Comparison of ENCODE assay signal across 26 mouse cellular contexts in the genomic region with DNA sequence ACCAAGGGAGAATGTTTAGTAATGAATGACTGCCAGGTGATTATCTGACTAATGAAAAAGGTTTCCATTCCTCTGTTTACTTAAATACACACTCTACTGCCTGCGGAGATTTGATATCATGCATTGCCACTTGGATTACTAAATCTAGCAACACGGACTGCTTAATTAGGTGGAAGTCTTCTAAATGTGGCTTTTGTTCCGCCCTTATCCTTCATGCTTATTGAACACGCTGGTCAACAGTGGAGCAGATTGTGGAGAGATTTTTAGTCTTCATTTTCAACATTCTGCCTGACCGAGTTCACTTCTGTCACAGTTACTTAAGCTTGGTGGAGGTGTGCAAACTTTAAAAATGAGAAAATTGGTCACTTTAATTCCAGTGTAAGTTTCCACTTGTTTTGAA. TPM values are rescaled to one million over a fixed set of nuclear protein-coding genes. Genes with fewer than 3 reads are reported as not detected.
DNase-seq lines count a peak whose midpoint lies in the region; ATAC-seq and TF ChIP-seq lines count a peak whose summit lies in the region.
"Had no signal": no experiment of that assay in that cellular context is flagged by ENCODE, and none has a peak within 500 bp of the region (broad histone marks: within the 10 kb centered on the region; RNA-seq: fewer than 3 reads in every experiment).

No protein-coding gene starts in this region.

- H3K9ac ChIP-seq in embryonic facial prominence, embryonic 14.5 days (ENCODE audit: low read depth, low read length), result no peak overlapping the region
- H3K9ac ChIP-seq in kidney, postnatal 0 days (ENCODE audit: low read depth, low read length), result no peak overlapping the region
- H3K9ac ChIP-seq in embryonic facial prominence, embryonic 15.5 days, result no peak overlapping the region
- H3K9ac ChIP-seq in heart, embryonic 12.5 days, result no peak overlapping the region
- H3K9ac ChIP-seq: embryonic facial prominence, embryonic 12.5 days; forebrain, embryonic 13.5 days; forebrain, embryonic 15.5 days; forebrain, postnatal 0 days had no signal

- CTCF ChIA-PET in Patski (lab: Charles Lee), result interaction anchor here (1.6 kb wide), 1 partner anchor 18 kb away, joined by 4 read pairs; no protein-coding TSS in a partner anchor

- ATAC-seq in embryonic facial prominence, embryonic 14.5 days (ENCODE audit: low read depth), result no peak
- no peak for ATAC-seq in kidney, postnatal 0 days (replicated peaks; ENCODE audit: low FRiP score, low read depth)
- peak; percentile 63 for ATAC-seq in Patski
- no peak for ATAC-seq in embryonic facial prominence, embryonic 15.5 days (ENCODE audit: insufficient number of reproducible peaks, low FRiP score, low TSS enrichment, low read depth)
- ATAC-seq in heart, embryonic 12.5 days (ENCODE audit: insufficient number of reproducible peaks, low FRiP score), result no peak
- ATAC-seq: CD4-positive, CD25-positive, alpha-beta regulatory T cell, adult 4 months; forebrain, embryonic 13.5 days; forebrain, embryonic 15.5 days; forebrain, postnatal 0 days had no signal

- intact Hi-C loops in left cerebral cortex, postnatal 4 days (cut with DNase I), result loop anchor here (5.0 kb wide), 2 partner anchors 53 to 348 kb away; no protein-coding TSS in a partner anchor

- no peak for DNase-seq in embryonic facial prominence, embryonic 14.5 days (ENCODE audit: low spot score)
- DNase-seq in embryonic facial prominence, embryonic 10.5 days (ENCODE audit: low spot score), result no peak
- DNase-seq in kidney, postnatal 0 days (ENCODE audit: low spot score), result peak; percentile 49
- DNase-seq in kidney, postnatal 25 days, result no peak
- peak; percentile 71 for DNase-seq in Patski (ENCODE audit: low read depth, low spot score)
- no peak for DNase-seq in left cerebral cortex, postnatal 4 days
- DNase-seq: adrenal gland, adult 2 months; adrenal gland, postnatal 10 days; adrenal gland, postnatal 25 days; B cell, adult 2 months; cerebellum, adult 11-12 months; cerebellum, adult 2 months; cerebellum, adult 9-10 months; cerebellum, postnatal 10 days; cerebellum, postnatal 25 days; embryo, embryonic 11 days; forebrain, postnatal 0 days had no signal

- no peak overlapping the region for H3K4me3 ChIP-seq in embryonic facial prominence, embryonic 14.5 days (ENCODE audit: low read depth, low read length)
- H3K4me3 ChIP-seq in embryonic facial prominence, embryonic 10.5 days, result no peak overlapping the region
- H3K4me3 ChIP-seq in kidney, postnatal 0 days (replicated peaks; ENCODE audit: low read depth, low read length), result no peak overlapping the region
- H3K4me3 ChIP-seq in embryonic facial prominence, embryonic 15.5 days (replicated peaks), result peak overlapping the region; percentile 56; the same call in 1 of the 2 replicates
- H3K4me3 ChIP-seq in heart, embryonic 12.5 days, result no peak overlapping the region
- H3K4me3 ChIP-seq: embryonic facial prominence, embryonic 12.5 days; forebrain, embryonic 13.5 days; forebrain, embryonic 15.5 days had no signal

- peak overlapping the region; percentile 9; the same call in 1 of the 2 replicates for H3K4me2 ChIP-seq in embryonic facial prominence, embryonic 14.5 days (ENCODE audit: low read depth, low read length)
- H3K4me2 ChIP-seq in kidney, postnatal 0 days (ENCODE audit: low read length), result no peak overlapping the region
- H3K4me2 ChIP-seq in embryonic facial prominence, embryonic 15.5 days (replicated peaks), result no peak overlapping the region
- no peak overlapping the region for H3K4me2 ChIP-seq in heart, embryonic 12.5 days
- H3K4me2 ChIP-seq: embryonic facial prominence, embryonic 12.5 days; forebrain, embryonic 13.5 days; forebrain, embryonic 15.5 days had no signal

- H3K36me3 ChIP-seq in embryonic facial prominence, embryonic 14.5 days (ENCODE audit: control insufficient read depth, insufficient read depth, low read length), result no peaks in the 10 kb centered on the region
- no peaks in the 10 kb centered on the region for H3K36me3 ChIP-seq in embryonic facial prominence, embryonic 10.5 days (replicated peaks)
- H3K36me3 ChIP-seq in kidney, postnatal 0 days (ENCODE audit: insufficient read depth, low read length), result no peaks in the 10 kb centered on the region
- H3K36me3 ChIP-seq in embryonic facial prominence, embryonic 15.5 days, result no peaks in the 10 kb centered on the region
- no peaks in the 10 kb centered on the region for H3K36me3 ChIP-seq in heart, embryonic 12.5 days
- H3K36me3 ChIP-seq: embryonic facial prominence, embryonic 12.5 days; forebrain, embryonic 15.5 days; G1E had no signal

- H3K4me1 ChIP-seq in embryonic facial prominence, embryonic 14.5 days (ENCODE audit: control insufficient read depth, insufficient read depth, low read length), result 0 out of 2 replicates have a peak, but pooled peaks cover 8% of the 10 kb centered on the region
- peaks cover 29% of the 10 kb centered on the region for H3K4me1 ChIP-seq in embryonic facial prominence, embryonic 10.5 days
- H3K4me1 ChIP-seq in kidney, postnatal 0 days (replicated peaks; ENCODE audit: insufficient read depth, low read length), result peaks cover 12% of the 10 kb centered on the region
- peaks cover 28% of the 10 kb centered on the region for H3K4me1 ChIP-seq in embryonic facial prominence, embryonic 15.5 days
- peaks cover 20% of the 10 kb centered on the region for H3K4me1 ChIP-seq in heart, embryonic 12.5 days (replicated peaks)

- peaks cover 65% of the 10 kb centered on the region for H3K27me3 ChIP-seq in embryonic facial prominence, embryonic 14.5 days (replicated peaks; ENCODE audit: control insufficient read depth, insufficient read depth, low read length)
- H3K27me3 ChIP-seq in embryonic facial prominence, embryonic 10.5 days (replicated peaks; ENCODE audit: low read depth, poor library complexity, severe bottlenecking), result peaks cover 92% of the 10 kb centered on the region
- peaks cover 46% of the 10 kb centered on the region for H3K27me3 ChIP-seq in kidney, postnatal 0 days (ENCODE audit: insufficient read depth, low read length)
- H3K27me3 ChIP-seq in Patski, result peaks cover 9% of the 10 kb centered on the region
- peaks cover 65% of the 10 kb centered on the region for H3K27me3 ChIP-seq in embryonic facial prominence, embryonic 15.5 days
- H3K27me3 ChIP-seq in heart, embryonic 12.5 days (replicated peaks), result peaks cover 69% of the 10 kb centered on the region
- H3K27me3 ChIP-seq: CH12.LX had no signal

- in situ Hi-C loops in Patski (cut with MboI; ENCODE audit: low pct_unique_long_range_greater_than_20kb), result loop anchor here (5.0 kb wide), 1 partner anchor 218 kb away; no protein-coding TSS in a partner anchor

- no peak for TF ChIP-seq CTCF in kidney, postnatal 0 days (IDR thresholded peaks at IDR 0.05; ENCODE audit: low read depth)
- TF ChIP-seq CTCF in Patski (IDR thresholded peaks at IDR 0.05), result no peak

- no peaks in the 10 kb centered on the region for H3K9me3 ChIP-seq in embryonic facial prominence, embryonic 14.5 days (ENCODE audit: control insufficient read depth, low read length)
- no peaks in the 10 kb centered on the region for H3K9me3 ChIP-seq in embryonic facial prominence, embryonic 10.5 days
- H3K9me3 ChIP-seq in kidney, postnatal 0 days (replicated peaks; ENCODE audit: low read length), result no peaks in the 10 kb centered on the region
- H3K9me3 ChIP-seq in embryonic facial prominence, embryonic 15.5 days (replicated peaks), result no peaks in the 10 kb centered on the region
- no peaks in the 10 kb centered on the region for H3K9me3 ChIP-seq in heart, embryonic 12.5 days (replicated peaks)
- H3K9me3 ChIP-seq: embryonic facial prominence, embryonic 12.5 days; forebrain, embryonic 13.5 days; forebrain, embryonic 15.5 days had no signal

- 49% methylated on average over 5 of the region's 5 CpGs for WGBS in embryonic facial prominence, embryonic 14.5 days
- 53% methylated on average over 5 of the region's 5 CpGs for WGBS in embryonic facial prominence, embryonic 10.5 days
- WGBS in kidney, postnatal 0 days, result 37% methylated on average over 5 of the region's 5 CpGs
- WGBS in embryonic facial prominence, embryonic 15.5 days, result 38% methylated on average over 5 of the region's 5 CpGs
- 58% methylated on average over 5 of the region's 5 CpGs for WGBS in heart, embryonic 12.5 days

- H3K27ac ChIP-seq in embryonic facial prominence, embryonic 14.5 days (replicated peaks; ENCODE audit: low read depth, low read length), result no peak overlapping the region
- H3K27ac ChIP-seq in embryonic facial prominence, embryonic 10.5 days (replicated peaks), result no peak overlapping the region
- H3K27ac ChIP-seq in kidney, postnatal 0 days, result no peak overlapping the region
- no peak overlapping the region for H3K27ac ChIP-seq in embryonic facial prominence, embryonic 15.5 days (replicated peaks)
- H3K27ac ChIP-seq in heart, embryonic 12.5 days (ENCODE audit: poor library complexity, severe bottlenecking), result no peak overlapping the region
- H3K27ac ChIP-seq: embryonic facial prominence, embryonic 12.5 days; forebrain, embryonic 13.5 days; forebrain, embryonic 15.5 days had no signal

- POLR2A ChIA-PET in Patski (lab: Charles Lee), result interaction anchor here (1.3 kb wide), 1 partner anchor 51 kb away, joined by 4 read pairs; no protein-coding TSS in a partner anchor

RNA-seq across cellular contexts. Expression of a gene that starts 3.0 kb away (rescaled TPM):
- polyA plus RNA-seq in embryonic facial prominence, embryonic 14.5 days (2014; fragmentation: Nextera tagmentation; extraction: Ambion mirVana), result 4.3 and 5.5 TPM in 2 replicates
- polyA plus RNA-seq in embryonic facial prominence, embryonic 10.5 days (2016; fragmentation: Nextera tagmentation; extraction: Ambion mirVana), result 0.60 and 0.72 TPM in 2 replicates
- polyA plus RNA-seq in kidney, postnatal 0 days (2015; fragmentation: Nextera tagmentation; extraction: Ambion mirVana), result 0.08 TPM in 1 of 2 replicates, not detected in the other
- 19.4 TPM for polyA plus RNA-seq in Patski (2021)
- polyA plus RNA-seq in embryonic facial prominence, embryonic 15.5 days (2015; fragmentation: Nextera tagmentation; extraction: Ambion mirVana), result 5.6 and 8.3 TPM in 2 replicates
- polyA plus RNA-seq in heart, embryonic 12.5 days (2016; fragmentation: Nextera tagmentation; extraction: Ambion mirVana), result not detected in 2 replicates
- total RNA-seq in left cerebral cortex, postnatal 4 days (2021), result 1 to 10 TPM; 4.3 to 4.5 TPM
- total RNA-seq: adrenal gland, adult 2 months; adrenal gland, postnatal 25 days; CH12.LX had no signal
- polyA plus RNA-seq: CD4-positive, CD25-positive, alpha-beta regulatory T cell, adult 4 months; forebrain, embryonic 11.5 days; forebrain, embryonic 13.5 days; G1E had no signal

Comparison
In these comparisons a context has a peak if more than half of its experiments do, and no peak if none do; other contexts are left out.
1. DNase-seq: peak in kidney, postnatal 0 days (single experiment) and Patski (single experiment); none in embryonic facial prominence, embryonic 14.5 days (single experiment), embryonic facial prominence, embryonic 10.5 days (single experiment), kidney, postnatal 25 days (0 of 2) and left cerebral cortex, postnatal 4 days (single experiment).